Mouse (Mus musculus) T-helper 2 cell (primary cell): ENCODE results near the gene Lhfp.

Experiments
- in situ Hi-C: fragments of 300-600 bp; cut with MboI, MseI; formaldehyde crosslinking; loops from one replicate; pipeline ENCODE4 v1.15.1; 2025; ENCODE audit warnings: high pct_unique_total_duplicates

The Lhfp gene

DNA sequence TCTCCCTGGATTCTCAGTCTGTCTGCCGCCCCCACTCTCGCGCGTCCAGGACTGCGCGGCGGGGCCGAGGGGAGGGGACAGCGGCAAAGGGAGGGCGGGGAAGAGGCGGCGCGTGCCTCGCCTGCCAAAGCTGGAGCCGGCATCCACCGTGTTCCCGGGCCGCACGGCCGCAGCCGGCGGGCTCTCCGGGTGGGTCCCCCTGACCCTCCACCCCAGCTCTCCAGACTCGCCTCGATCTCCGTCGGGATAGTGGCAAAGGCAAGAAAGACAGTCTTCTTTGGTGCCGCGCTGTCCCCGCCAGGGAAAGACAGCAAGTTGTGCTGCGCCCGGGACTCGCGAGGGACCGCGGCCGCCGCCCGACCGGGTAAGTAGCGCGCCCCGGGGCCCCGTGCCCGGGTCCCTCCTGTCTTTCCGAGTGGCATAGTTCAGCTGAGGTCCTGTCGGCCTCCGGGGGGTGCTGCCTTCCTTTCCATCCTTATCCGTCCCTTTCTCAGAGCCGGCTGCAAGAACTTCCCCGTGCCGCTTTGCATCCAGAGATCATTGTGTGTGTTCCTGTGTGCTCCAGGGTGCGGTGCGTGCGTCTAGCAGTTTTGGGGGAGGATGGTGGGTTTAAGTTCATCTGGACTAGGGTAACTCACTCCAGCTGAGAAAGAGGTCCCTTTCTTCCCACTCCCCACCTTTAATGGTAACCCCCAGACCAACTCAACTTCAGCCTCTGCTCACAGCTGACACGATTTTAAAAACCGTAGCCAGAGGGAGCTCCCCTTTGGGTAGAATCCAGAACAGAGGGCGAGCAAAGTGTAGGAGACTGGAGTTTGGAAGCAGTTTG is at the start of gene Lhfp:
Lhfp (plus strand) TSS at position 118 of the 829 bp plus-strand sequence.
- in situ Hi-C loops = no loop called here

GRCm38 (mm10) chr3:52993296-52993695 is 48.0 kb upstream of the Lhfp start:
- in situ Hi-C loops = no loop called here

DNA sequence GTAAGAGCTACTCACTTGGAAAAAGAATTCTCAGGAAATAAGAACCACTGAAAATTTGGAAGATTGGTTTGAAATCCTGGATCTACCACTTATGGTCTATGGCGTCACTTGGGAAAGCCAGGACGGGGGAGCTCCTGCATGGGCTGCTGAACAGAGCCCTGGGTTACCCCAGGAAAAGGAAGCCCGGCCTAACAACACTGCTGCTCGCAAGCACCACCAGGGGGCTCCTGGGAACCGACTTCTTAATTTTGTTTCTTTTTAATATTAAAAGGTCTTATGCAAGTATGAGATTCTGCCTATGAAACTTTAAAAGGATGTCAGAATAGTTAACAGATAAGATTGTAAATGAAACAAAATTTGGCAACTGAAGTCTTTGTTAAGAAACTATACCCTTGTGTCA is 46.7 kb upstream of the Lhfp start:
- in situ Hi-C loops = no loop called here

DNA sequence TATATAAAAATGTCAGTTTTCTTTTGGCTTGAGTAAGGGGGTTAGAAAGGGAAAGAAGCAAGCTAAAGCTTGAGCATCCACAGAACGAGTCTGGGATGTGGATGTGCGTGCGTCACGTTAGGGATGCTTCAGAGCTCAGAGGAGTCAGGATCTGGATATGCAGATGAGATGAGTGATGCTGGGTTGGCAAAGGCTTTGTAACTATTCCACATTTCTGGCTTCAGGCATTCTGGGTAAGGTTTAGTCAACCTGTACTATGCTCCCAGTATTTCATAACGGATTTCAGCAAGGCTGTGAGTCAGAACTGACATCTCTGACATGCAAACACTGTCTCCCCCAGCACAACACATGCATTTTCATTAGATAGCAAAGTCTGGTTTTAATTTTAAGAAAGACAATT is 44.7 kb upstream of the Lhfp start:
- in situ Hi-C loops = no loop called here

DNA sequence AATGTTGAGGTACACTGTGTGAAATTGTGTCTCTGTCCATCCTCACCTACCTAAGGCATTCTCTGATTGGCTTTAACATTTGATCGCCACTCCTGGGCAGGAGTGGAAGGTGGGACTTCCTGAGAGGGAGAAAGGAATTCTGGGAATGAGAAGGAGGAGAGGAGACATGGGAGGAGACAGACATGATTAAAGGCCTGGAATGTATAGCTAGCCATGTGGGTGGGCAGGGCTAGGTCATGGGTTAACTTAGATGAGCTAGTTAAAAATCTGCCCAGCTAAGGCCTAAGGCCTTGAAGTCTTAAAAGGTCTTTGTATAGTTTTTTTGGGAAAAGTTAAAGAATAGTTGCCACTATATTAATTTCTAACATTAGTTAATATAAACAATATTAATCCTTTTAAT is 43.9 kb upstream of the Lhfp start:
- in situ Hi-C loops = no loop called here

DNA sequence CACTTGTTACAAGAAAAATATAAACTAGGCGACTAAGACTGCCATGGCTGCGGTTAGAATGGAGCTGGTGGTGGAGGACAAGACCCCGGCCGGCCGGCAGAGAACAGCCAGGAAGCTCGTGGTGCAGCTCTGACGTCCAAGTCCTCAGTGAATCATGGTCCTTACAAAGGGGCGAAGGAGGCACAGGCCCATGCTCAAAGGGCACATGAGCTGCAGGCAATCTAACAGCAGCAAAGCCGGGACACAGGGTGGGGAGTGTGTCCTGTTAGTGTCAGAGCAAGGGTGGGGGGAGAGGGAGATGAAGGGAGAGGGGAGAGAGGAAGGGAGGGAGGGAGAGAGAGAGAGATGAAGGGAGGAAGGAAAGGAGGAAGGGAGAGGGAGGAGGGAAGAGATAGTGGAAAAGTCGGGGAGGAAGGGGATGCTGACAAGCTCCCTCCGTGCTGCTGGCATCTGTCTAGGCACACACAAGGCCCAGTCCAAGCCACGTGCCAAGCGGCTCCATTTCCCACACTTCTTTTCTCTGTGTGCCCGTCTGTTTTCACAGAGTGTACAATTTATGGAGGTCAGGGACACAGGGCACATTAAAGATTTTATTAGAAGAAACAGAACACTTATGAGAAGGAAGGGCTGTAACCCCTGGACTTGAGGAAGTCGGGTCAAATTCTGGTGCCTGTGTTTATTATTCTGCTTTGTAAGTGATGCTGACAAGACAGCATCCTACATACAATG is 42.1 kb upstream of the Lhfp start:
- in situ Hi-C loops = no loop called here

DNA sequence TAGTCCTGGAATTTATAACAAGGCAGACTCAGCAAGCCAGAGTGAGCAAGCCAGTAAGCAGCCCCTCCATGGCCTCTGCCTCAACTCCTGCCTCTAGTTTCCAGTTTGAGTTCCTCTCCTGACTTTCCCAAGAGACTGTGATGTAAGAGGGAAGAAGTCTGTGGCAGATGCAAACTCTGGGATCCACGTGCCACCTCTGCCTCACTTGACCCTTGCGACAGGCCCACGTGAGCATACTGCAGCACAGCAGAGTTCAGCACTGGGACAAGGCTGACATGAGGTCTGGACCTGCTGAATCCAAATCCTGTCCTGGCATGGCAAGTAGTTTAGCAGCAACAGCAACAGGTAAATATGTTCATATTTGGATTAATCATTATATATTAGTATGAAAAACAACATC is 41.3 kb upstream of the Lhfp start:
- in situ Hi-C loops = no loop called here

- in situ Hi-C loops = no loop called here
Observed at GRCm38 (mm10) chr3:53002076-53002475, 39.3 kb upstream of the Lhfp start.

- in situ Hi-C loops = no loop called here
Observed at GRCm38 (mm10) chr3:53004406-53005114, 36.8 kb upstream of the Lhfp start.

DNA sequence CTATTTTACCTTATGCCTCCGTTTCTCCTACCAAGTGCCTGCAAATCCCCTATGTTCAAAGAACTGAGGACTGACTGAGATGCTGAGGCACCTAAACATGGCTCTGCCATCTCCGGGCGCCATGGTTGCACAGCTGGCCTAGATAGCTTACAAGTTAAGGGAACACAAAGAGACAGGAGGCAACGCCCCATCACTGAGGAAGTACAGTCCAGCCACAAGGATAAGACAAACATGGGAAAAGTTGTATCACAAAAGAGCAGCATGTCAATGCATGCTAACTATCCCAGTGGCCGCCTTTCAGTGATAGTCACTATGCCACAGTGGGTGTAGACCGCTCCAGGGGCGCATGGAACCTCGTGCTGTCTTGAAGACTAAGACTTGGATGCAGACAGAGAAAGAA is 33.9 kb upstream of the Lhfp start:
- in situ Hi-C loops = no loop called here

DNA sequence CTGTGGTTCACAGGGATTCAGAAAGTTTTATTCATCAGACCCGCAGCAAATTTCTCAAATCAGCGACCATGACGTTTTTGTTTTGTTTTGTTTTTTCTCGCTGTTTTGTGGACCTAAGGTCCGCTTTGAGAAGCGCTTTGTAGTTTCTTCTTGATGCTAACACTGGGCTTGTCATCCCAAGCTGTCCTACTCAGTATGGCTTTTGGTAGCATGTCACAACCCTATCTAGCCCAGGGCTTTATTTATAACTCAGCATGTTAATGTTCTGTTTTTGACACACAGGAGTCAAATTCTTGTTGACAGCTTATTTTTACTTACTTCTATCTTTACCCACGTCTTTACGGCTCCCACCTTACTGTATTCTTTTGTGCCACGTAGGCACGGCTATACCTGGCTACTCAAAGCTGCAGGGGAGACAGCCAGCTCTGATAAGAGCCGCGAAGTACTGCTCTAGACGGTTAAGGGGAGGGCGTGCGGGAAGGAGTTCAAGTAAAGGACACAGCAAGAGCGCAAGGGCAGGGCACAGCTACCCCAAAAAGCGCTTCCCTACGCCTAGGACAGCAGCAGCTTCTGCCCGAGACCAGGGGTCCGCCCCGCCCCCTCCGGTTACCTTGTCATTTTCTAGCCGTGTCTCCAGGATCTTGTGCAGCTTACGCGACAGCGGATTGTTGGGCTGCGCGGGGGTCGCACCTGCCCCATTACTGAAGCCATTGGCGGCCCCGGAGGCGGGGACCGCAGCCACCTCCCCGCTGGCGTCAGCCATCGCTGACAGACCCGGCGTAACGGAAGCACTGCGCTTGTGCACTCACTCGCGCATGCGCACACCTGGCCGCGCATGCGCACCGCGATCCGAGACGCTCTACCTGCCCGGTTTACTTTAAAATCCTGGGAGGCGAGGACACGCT is 24.6 kb upstream of the Lhfp start, which contains the start of gene Cog6:
Cog6 (minus strand) TSS at position 802 of the 905 bp plus-strand sequence.
- in situ Hi-C loops = no loop called here

GRCm38 (mm10) chr3:53027333-53027732 is 14.0 kb upstream of the Lhfp start:
- in situ Hi-C loops = no loop called here

DNA sequence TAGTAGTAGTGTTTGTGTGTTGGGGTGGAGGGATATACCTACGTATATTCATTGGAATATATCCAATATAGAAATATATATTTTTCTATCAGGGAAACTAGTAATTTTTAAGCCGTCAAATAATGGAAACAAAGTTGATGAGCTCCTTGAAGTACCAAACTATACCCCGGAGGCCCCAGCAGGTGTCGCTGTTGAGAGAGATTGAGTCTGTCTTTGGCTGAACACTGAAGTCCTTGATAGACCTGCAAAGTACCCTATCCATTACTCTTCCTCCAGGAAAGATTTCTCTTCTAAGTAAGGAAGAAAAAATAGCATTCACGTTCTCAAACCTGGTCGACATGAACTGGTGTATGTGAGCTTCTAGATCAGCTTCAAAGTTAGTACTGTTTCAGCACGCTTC is 12.3 kb upstream of the Lhfp start:
- in situ Hi-C loops = no loop called here

- in situ Hi-C loops = loop anchor here (5.0 kb wide), 1 partner anchor 421 kb away; no protein-coding TSS in a partner anchor
Observed at GRCm38 (mm10) chr3:53031586-53031985, 9.7 kb upstream of the Lhfp start.

- in situ Hi-C loops = loop anchor here (5.0 kb wide), 1 partner anchor 420 kb away; no protein-coding TSS in a partner anchor
Observed at GRCm38 (mm10) chr3:53032432-53032831, 8.9 kb upstream of the Lhfp start.

DNA sequence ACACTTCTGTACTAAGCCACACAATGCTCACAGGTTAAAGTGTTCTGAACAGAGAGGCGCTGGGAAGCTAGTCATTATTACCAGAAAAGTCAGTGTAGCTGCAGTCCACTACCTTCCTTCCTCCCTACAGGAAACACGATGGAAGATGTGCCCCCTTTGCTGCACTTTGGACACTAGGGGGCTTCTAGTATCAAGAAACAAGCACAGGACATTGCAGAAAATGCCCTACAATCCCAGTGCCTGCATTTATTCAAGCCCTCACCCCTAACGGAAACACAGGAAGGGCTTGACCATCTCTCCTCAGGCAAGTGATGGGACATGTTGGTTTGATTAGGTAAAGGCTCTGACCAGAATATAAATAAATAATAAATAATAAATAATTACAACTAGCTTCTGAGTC is 7.9 kb upstream of the Lhfp start:
- in situ Hi-C loops = loop anchor here (5.0 kb wide), 1 partner anchor 419 kb away; no protein-coding TSS in a partner anchor

- in situ Hi-C loops = no loop called here
Observed at GRCm38 (mm10) chr3:53036076-53036475, 5.3 kb upstream of the Lhfp start.

DNA sequence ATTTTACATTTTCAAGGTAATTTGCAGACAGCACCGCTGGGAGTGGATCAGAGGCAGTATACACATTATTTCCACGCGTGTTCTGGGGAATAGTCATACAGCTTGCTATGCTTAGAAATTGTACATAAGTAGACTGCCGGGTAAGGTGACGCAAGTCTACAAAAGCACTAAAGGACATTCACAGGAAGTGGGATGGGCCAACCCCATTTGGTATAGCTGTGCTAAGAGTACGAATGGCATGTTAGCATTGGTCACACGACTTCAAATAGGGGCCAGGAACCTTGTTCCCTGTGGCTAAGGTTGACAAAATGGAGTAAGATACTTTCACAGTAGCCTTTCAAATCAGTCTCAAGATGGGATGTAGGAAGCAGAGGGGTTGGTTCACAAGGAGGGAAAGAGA is 4.4 kb upstream of the Lhfp start:
- in situ Hi-C loops = no loop called here

GRCm38 (mm10) chr3:53038913-53039312 is 2.4 kb upstream of the Lhfp start:
- in situ Hi-C loops = no loop called here

DNA sequence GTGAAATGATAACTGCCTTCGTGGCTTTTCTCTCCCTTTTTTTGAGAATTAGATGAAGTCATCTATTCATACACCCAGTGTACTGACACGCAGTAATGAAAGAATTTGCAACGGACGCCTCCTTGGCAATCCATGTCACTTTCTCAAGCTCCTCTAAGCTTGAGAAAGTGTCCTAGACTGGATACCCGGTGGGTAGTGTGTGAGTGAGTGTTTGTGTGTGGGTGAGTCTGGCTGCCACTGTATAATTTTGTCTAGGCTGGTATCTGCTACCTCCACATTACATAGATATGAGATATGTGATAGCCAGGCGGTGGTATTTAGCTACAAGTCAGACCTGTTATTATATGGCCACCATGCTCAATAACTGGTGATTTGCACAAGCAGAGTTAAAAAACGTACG is 1.6 kb upstream of the Lhfp start:
- in situ Hi-C loops = no loop called here
